Mouse (Mus musculus) liver, embryonic 11.5 days (tissue): ENCODE measurements around the gene P2ry10. TPM values are rescaled to one million over a fixed set of nuclear protein-coding genes. Genes with fewer than 3 reads are reported as not detected.

ENCODE experiments used
- ATAC-seq: fragments of 200-750 bp; cut with Nextera tagmentation; replicated peaks from 2 replicates; pipeline ENCODE4 v1.8.0; 2017; ENCODE audit warnings: moderate number of reproducible peaks, mild to moderate bottlenecking, moderate TSS enrichment, moderate library complexity; ENCODE audit not compliant: low FRiP score
- DNase-seq: peaks from one replicate; pipeline ENCODE4 v3.0.0-alpha.2; 2017; ENCODE audit warnings: low spot score
- H3K27ac ChIP-seq: fragments of 300-500 bp; sonication (generic); 2 replicates; pipeline ENCODE4 v1.5.1; 2014; ENCODE audit warnings: mild to moderate bottlenecking, low read depth, low read length, control low read depth
- H3K27me3 ChIP-seq: fragments of 300-500 bp; sonication (generic); replicated peaks from 2 replicates; pipeline ENCODE4 v1.6.1; 2014; ENCODE audit warnings: low read length, mixed read lengths; ENCODE audit not compliant: control insufficient read depth, insufficient read depth
- H3K36me3 ChIP-seq: fragments of 300-500 bp; sonication (generic); 2 replicates; pipeline ENCODE4 v1.6.1; 2014; ENCODE audit warnings: mild to moderate bottlenecking, low read length, moderate library complexity, mixed read lengths; ENCODE audit not compliant: control insufficient read depth, insufficient read depth
- H3K4me1 ChIP-seq: fragments of 300-500 bp; sonication (generic); replicated peaks from 2 replicates; pipeline ENCODE4 v1.6.1; 2014; ENCODE audit warnings: low read length, mixed read lengths; ENCODE audit not compliant: control insufficient read depth, insufficient read depth
- H3K4me2 ChIP-seq: fragments of 300-500 bp; sonication (generic); 2 replicates; pipeline ENCODE4 v1.6.1; 2014; ENCODE audit warnings: mild to moderate bottlenecking, control low read depth, moderate library complexity
- H3K4me3 ChIP-seq: fragments of 300-500 bp; sonication (generic); 2 replicates; pipeline ENCODE4 v1.5.1; 2014; ENCODE audit warnings: low read depth, low read length, control low read depth
- H3K9ac ChIP-seq: fragments of 300-500 bp; sonication (generic); 2 replicates; pipeline ENCODE4 v1.6.1; 2014; ENCODE audit warnings: low read depth, low read length, control low read depth
- H3K9me3 ChIP-seq: fragments of 300-500 bp; sonication (generic); 2 replicates; pipeline ENCODE4 v1.6.1; 2016; ENCODE audit warnings: low read length, inconsistent platforms, mixed read lengths; ENCODE audit not compliant: control insufficient read depth
- WGBS: fragments of 180-500 bp; shearing (Covaris S2); extraction: QIAGEN DNeasy Blood & Tissue Kit; methylation state at CpG from one replicate; pipeline ENCODE4 v1.1.7; 2014; 5-methylcytosine and 5-hydroxymethylcytosine counted together
- polyA plus RNA-seq: library from polyadenylated mRNA; unstranded; fragments of >200 nt; fragmentation: Nextera tagmentation; extraction: Ambion mirVana; gene quantifications from 2 replicates; pipeline ENCODE4 v1.2.1, GENCODE M21; 2014

Gene P2ry10
- polyA plus RNA-seq, 1 experiment from 2014 or later: 0.11 TPM

- Histone ChIP-seq H3K27ac (no peak overlapping the region), H3K27me3 (no peaks in the 10 kb centered on the region), H3K4me3 (no peak overlapping the region), H3K36me3 (no peaks in the 10 kb centered on the region), H3K4me1 (no peaks in the 10 kb centered on the region), H3K4me2 (no peak overlapping the region), H3K9ac (no peak overlapping the region), H3K9me3 (no peaks in the 10 kb centered on the region)
- ATAC-seq (no peak), DNase-seq (no peak)
- 71% methylated on average over 1 of the region's 1 CpGs for WGBS
These were observed 28.0 kb downstream of the P2ry10 start for GRCm38 (mm10) chrX:107116333-107116732.

- H3K4me2 ChIP-seq: no peak overlapping the region
- no peak overlapping the region for H3K4me3 ChIP-seq
- H3K27me3 ChIP-seq: no peaks in the 10 kb centered on the region
- ATAC-seq: no peak
- H3K9ac ChIP-seq: no peak overlapping the region
- H3K27ac ChIP-seq: no peak overlapping the region
- no peak for DNase-seq
- no peaks in the 10 kb centered on the region for H3K36me3 ChIP-seq
- 76% methylated on average over 1 of the region's 1 CpGs for WGBS
- no peaks in the 10 kb centered on the region for H3K9me3 ChIP-seq
- no peaks in the 10 kb centered on the region for H3K4me1 ChIP-seq
These were observed 28.7 kb downstream of the P2ry10 start for GRCm38 (mm10) chrX:107116987-107117386.

GRCm38 (mm10) chrX:107143184-107143583, 54.9 kb downstream of the P2ry10 start:
- H3K4me2 ChIP-seq: no peak overlapping the region
- no peak for ATAC-seq
- 62% methylated on average over 3 of the region's 3 CpGs for WGBS
- no peaks in the 10 kb centered on the region for H3K9me3 ChIP-seq
- H3K36me3 ChIP-seq: no peaks in the 10 kb centered on the region
- H3K27me3 ChIP-seq: no peaks in the 10 kb centered on the region
- no peak overlapping the region for H3K27ac ChIP-seq
- no peak overlapping the region for H3K9ac ChIP-seq
- DNase-seq: no peak
- no peaks in the 10 kb centered on the region for H3K4me1 ChIP-seq
- H3K4me3 ChIP-seq: no peak overlapping the region

GRCm38 (mm10) chrX:107143930-107144329, 55.6 kb downstream of the P2ry10 start:
- ATAC-seq: no peak
- no peak overlapping the region for H3K4me3 ChIP-seq
- no peaks in the 10 kb centered on the region for H3K36me3 ChIP-seq
- no peaks in the 10 kb centered on the region for H3K9me3 ChIP-seq
- H3K27me3 ChIP-seq: no peaks in the 10 kb centered on the region
- no peak overlapping the region for H3K27ac ChIP-seq
- no peak overlapping the region for H3K9ac ChIP-seq
- no peak for DNase-seq
- H3K4me1 ChIP-seq: no peaks in the 10 kb centered on the region
- 55% methylated on average over 2 of the region's 2 CpGs for WGBS
- H3K4me2 ChIP-seq: no peak overlapping the region

- no peaks in the 10 kb centered on the region for H3K27me3 ChIP-seq
- H3K9ac ChIP-seq: no peak within 1 kb of the TSS
- no peaks in the 10 kb centered on the region for H3K36me3 ChIP-seq
- H3K4me3 ChIP-seq: no peak within 1 kb of the TSS
- peak within 1 kb of the TSS; percentile 32; the same call in 1 of the 2 replicates for H3K27ac ChIP-seq
- 70% methylated on average over 3 of the region's 3 CpGs for WGBS
- H3K4me2 ChIP-seq: no peak within 1 kb of the TSS
- DNase-seq (no peak), ATAC-seq (no peak)
- no peaks in the 10 kb centered on the region for H3K9me3 ChIP-seq
- no peaks in the 10 kb centered on the region for H3K4me1 ChIP-seq
These were observed 60.4 kb downstream of the P2ry10 start, which contains the start of gene P2ry10b for GRCm38 (mm10) chrX:107148681-107149080. Gene P2ry10b (plus strand): TSS chrX:107148927.

GRCm38 (mm10) chrX:107149391-107149993, 61.2 kb downstream of the P2ry10 start:
- no peaks in the 10 kb centered on the region for H3K36me3 ChIP-seq
- peak overlapping the region; percentile 32; the same call in 1 of the 2 replicates for H3K27ac ChIP-seq
- DNase-seq (no peak), ATAC-seq (no peak)
- H3K4me1 ChIP-seq: no peaks in the 10 kb centered on the region
- H3K4me2 ChIP-seq: no peak overlapping the region
- H3K4me3 ChIP-seq: no peak overlapping the region
- H3K27me3 ChIP-seq: no peaks in the 10 kb centered on the region
- whole genome bisulfite sequencing: 37% methylated on average over 4 of the region's 4 CpGs
- H3K9me3 ChIP-seq: no peaks in the 10 kb centered on the region
- H3K9ac ChIP-seq: no peak overlapping the region

- Histone ChIP-seq H3K27me3 (no peaks in the 10 kb centered on the region), H3K9ac (no peak overlapping the region), H3K36me3 (no peaks in the 10 kb centered on the region), H3K4me3 (no peak overlapping the region), H3K4me1 (no peaks in the 10 kb centered on the region), H3K9me3 (no peaks in the 10 kb centered on the region), H3K4me2 (no peak overlapping the region), H3K27ac (no peak overlapping the region)
- 47% methylated on average over 5 of the region's 5 CpGs for WGBS
- DNase-seq (no peak), ATAC-seq (no peak)
These were observed 61.7 kb downstream of the P2ry10 start for GRCm38 (mm10) chrX:107150027-107150426.

GRCm38 (mm10) chrX:107150752-107151515, 62.6 kb downstream of the P2ry10 start:
- no peaks in the 10 kb centered on the region for H3K4me1 ChIP-seq
- no peaks in the 10 kb centered on the region for H3K9me3 ChIP-seq
- no peaks in the 10 kb centered on the region for H3K36me3 ChIP-seq
- peak overlapping the region; percentile 49 for H3K4me2 ChIP-seq
- peak overlapping the region; percentile 64 for H3K27ac ChIP-seq
- ATAC-seq: peak; percentile 93
- peak; percentile 34 for DNase-seq
- H3K9ac ChIP-seq: no peak overlapping the region
- no peaks in the 10 kb centered on the region for H3K27me3 ChIP-seq
- H3K4me3 ChIP-seq: no peak overlapping the region
- WGBS: 37% methylated on average over 4 of the region's 4 CpGs
